Mouse (Mus musculus) erythroblast, embryonic 14.5 days (primary cell): ENCODE measurements around the gene Muc1. TPM values are rescaled to one million over a fixed set of nuclear protein-coding genes. Genes with fewer than 3 reads are reported as not detected.
A peak's percentile ranks its signal among the peaks of the same experiment; 100 is the strongest.
"Not testable (repeated sequence)": the region's sequence is repeated elsewhere in the genome, so short reads cannot be mapped to it uniquely, and the experiment has no call there.

ENCODE experiments used
- H3K27me3 ChIP-seq: 2 replicates; pipeline ENCODE4 v1.6.1; 2012; ENCODE audit warnings: inconsistent platforms; ENCODE audit not compliant: control insufficient read depth
- H3K36me3 ChIP-seq: 2 replicates; pipeline ENCODE4 v1.6.1; 2012; ENCODE audit warnings: mild to moderate bottlenecking, inconsistent platforms; ENCODE audit not compliant: control insufficient read depth
- H3K4me1 ChIP-seq: 2 replicates; pipeline ENCODE4 v1.6.1; 2012; ENCODE audit warnings: inconsistent platforms; ENCODE audit not compliant: control insufficient read depth
- H3K4me3 ChIP-seq: replicated peaks from 2 replicates; pipeline ENCODE3; 2012; ENCODE audit warnings: moderate library complexity, mild to moderate bottlenecking, inconsistent platforms
- H3K9me3 ChIP-seq: 2 replicates; pipeline ENCODE4 v1.6.1; 2012; ENCODE audit warnings: low read length, inconsistent platforms, mixed read lengths; ENCODE audit not compliant: control insufficient read depth
- GATA1 ChIP-seq: IDR thresholded peaks from 2 replicates; pipeline ENCODE4 v1.6.1; 2012; ENCODE audit warnings: low read length, inconsistent platforms, mixed read lengths
- TAL1 ChIP-seq: IDR thresholded peaks from 3 replicates; pipeline ENCODE4 v1.6.1; 2012; ENCODE audit warnings: low read length, inconsistent platforms, mixed read lengths
- polyA plus RNA-seq: library from polyadenylated mRNA; stranded (reverse); fragments of >175 nt; gene quantifications from 2 replicates; pipeline ENCODE4 v1.2.3, GENCODE M21; 2012

Muc1 gene
- polyA plus RNA-seq, 1 experiment: not detected

DNA sequence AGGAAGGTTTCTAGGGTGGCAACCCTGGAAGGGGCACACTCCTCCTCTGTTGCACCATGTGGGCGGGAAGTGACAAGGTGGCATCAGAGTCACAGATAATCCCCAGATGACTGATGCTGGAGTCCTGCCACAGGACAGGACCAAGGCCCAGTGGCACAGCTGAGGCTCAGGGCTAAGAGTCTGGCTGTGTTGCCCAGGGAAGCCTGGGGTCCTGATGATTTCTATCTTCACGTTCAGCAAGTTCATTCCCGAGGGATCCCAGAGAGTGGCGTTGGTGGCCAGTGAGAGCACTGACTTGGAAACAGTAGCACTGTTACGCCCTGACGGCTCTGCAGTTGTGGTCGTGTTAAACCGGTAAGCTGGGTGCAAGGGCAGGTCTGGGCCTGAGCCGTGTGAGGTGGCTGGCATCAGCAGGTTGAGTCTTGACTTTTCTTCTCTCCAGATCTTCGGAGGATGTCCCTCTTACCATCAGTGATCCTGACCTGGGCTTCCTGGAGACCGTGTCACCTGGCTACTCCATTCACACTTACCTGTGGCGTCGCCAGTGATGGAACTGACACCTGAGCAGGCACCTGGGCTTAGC, 20.7 kb upstream of the Muc1 start:
- H3K27me3 ChIP-seq: no peaks in the 10 kb centered on the region
- no peaks in the 10 kb centered on the region for H3K9me3 ChIP-seq
- no peak overlapping the region for H3K4me3 ChIP-seq
- peaks cover 74% of the 10 kb centered on the region for H3K36me3 ChIP-seq
- TF ChIP-seq GATA1 (no peak), TAL1 (no peak)
- peaks cover 22% of the 10 kb centered on the region for H3K4me1 ChIP-seq

DNA sequence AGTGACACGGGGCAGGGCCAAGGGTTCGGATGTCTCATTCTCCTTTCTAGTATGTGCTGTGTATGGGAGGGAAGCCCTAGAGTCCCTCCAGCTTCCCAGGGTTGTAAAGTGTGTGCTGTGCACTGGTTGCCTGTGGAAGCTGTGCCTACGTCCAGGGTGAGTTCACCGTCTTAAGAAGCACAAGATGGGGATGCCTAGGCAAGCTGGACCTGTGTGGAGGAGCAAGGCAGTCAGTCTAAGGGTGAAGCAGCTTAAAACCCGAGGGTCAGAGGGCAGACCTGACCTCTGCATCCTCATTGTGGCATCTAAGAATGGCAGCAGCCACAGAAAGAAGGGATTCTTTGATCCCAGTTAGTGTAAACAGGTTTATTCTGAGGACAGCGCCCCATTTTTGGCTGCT, 20.1 kb upstream of the Muc1 start:
- H3K9me3 ChIP-seq: no peaks in the 10 kb centered on the region
- no peak overlapping the region for H3K4me3 ChIP-seq
- H3K36me3 ChIP-seq: peaks cover 74% of the 10 kb centered on the region
- no peaks in the 10 kb centered on the region for H3K27me3 ChIP-seq
- TF ChIP-seq TAL1: no peak
- TF ChIP-seq GATA1: no peak
- H3K4me1 ChIP-seq: peaks cover 22% of the 10 kb centered on the region

DNA sequence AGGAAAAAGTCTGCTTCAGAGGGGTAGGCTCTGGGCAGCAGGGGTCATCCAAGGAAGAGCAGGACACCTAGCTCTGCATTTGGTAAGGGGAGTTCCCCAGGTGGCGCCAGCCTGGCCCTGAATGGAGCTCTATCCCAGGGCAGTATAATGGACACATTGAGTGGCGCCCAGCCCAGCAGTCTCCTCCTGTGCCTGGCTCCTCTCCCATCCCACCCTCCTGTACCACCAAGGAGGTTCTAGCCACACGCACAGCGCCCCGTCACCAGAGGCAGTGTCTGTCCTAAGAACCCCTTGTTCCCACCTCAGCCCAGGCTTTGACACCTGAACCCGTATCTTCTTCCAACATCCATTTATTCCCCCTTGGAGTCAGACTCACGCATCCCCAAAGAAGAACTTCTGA, 19.1 kb upstream of the Muc1 start:
- Histone ChIP-seq H3K4me3 (no peak overlapping the region), H3K9me3 (no peaks in the 10 kb centered on the region), H3K27me3 (peaks cover 6% of the 10 kb centered on the region), H3K4me1 (peaks cover 29% of the 10 kb centered on the region), H3K36me3 (peaks cover 70% of the 10 kb centered on the region)
- TF ChIP-seq TAL1 (no peak), GATA1 (no peak)

DNA sequence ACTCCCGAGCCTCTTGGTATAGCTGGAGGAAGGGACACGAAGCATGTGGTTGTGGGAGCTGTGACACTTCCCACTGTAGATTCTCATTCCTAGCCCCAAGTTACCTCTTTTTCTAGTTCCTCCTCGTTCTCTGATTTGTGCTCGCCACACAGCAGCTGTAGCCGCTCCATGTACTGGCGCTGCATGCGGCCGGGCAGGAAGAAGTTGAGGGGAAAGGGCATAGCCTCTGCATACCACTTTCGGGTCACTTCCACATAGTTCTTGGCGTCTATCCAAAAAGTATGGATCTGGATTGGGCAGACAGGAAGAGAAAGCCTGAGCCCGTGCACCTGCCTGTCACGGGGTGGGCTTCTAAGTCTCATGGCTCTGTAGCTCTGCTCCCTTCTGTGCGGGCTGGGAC, 18.7 kb upstream of the Muc1 start:
- Histone ChIP-seq H3K4me1 (peaks cover 33% of the 10 kb centered on the region), H3K36me3 (peaks cover 66% of the 10 kb centered on the region), H3K4me3 (no peak overlapping the region), H3K9me3 (no peaks in the 10 kb centered on the region), H3K27me3 (peaks cover 10% of the 10 kb centered on the region)
- TF ChIP-seq TAL1 (no peak), GATA1 (no peak)

- TF ChIP-seq GATA1 (no peak), TAL1 (no peak)
- Histone ChIP-seq H3K4me3 (no peak overlapping the region), H3K4me1 (peaks cover 39% of the 10 kb centered on the region), H3K27me3 (peaks cover 16% of the 10 kb centered on the region), H3K9me3 (no peaks in the 10 kb centered on the region), H3K36me3 (peaks cover 60% of the 10 kb centered on the region)
Measured at GRCm38 (mm10) chr3:89210731-89211130, 18.1 kb upstream of the Muc1 start.

- H3K4me1 ChIP-seq: peaks cover 43% of the 10 kb centered on the region
- H3K36me3 ChIP-seq: peaks cover 29% of the 10 kb centered on the region
- H3K4me3 ChIP-seq: peak overlapping the region; percentile 70
- no peaks in the 10 kb centered on the region for H3K9me3 ChIP-seq
- peaks cover 26% of the 10 kb centered on the region for H3K27me3 ChIP-seq
- no peak for TF ChIP-seq GATA1
- no peak for TF ChIP-seq TAL1
Measured at GRCm38 (mm10) chr3:89213803-89214530, 14.9 kb upstream of the Muc1 start.

DNA sequence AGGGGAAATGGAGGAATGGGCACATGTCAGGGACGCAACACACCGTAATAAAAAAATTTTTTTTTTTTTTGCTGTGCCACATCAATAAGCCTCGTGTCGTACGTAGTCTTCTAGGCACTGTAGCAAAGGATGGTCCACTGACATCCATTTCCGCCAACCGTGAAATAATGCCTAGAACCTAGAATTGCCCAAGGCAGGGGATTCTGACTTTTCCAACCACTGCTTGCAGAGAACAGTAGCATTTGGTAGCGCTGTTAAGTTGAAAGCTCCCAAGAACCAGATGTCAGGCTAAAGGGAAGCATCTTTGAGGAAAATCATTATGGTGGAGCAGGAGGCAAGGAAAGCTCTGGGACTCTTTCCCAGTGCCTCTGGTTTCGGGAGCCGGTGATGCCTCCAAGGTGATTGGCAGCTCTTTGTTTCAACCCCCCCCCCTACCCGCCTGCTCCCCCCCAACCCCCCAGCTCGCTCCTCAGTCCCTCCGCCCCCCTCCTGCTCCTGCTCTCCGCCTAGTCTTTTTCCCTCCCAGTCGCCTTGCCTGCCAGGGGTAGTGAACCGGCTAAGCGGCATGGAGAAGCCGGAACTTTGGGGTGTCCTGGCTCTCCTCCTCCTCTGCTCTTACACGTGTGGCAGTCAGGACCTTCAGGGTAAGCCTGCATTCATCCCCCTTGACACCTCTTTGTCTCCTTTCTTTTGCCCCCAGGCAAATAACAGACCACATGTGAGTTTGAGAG, 14.0 kb upstream of the Muc1 start, which contains the start of gene Thbs3:
Gene Thbs3, plus strand, starts transcription at position 500 of the 731 bp plus-strand sequence.
- peaks cover 33% of the 10 kb centered on the region for H3K27me3 ChIP-seq
- H3K36me3 ChIP-seq: peaks cover 20% of the 10 kb centered on the region
- no peaks in the 10 kb centered on the region for H3K9me3 ChIP-seq
- TF ChIP-seq TAL1 (no peak), GATA1 (no peak)
- H3K4me3 ChIP-seq: peak within 1 kb of the TSS; percentile 70
- H3K4me1 ChIP-seq: peaks cover 43% of the 10 kb centered on the region

DNA sequence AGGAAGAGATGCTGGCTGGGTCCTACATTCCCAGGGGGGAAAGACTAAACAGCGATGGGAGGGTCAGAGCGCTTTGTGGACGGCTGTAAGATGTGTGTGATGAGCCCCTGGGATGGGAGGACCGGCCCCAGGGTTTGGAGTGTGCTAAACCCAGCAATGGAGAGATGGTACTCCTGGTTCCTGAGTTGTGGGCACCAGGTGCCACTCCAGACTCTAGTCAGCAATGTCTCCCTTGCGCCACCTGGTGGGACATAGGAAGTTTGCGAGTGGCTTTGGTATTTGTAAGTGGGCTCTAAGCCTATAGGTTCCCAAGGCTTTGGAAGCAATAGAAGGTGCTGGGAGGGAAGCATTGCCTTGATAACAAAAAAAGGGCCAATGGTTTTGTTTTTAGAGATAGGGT, 13.0 kb upstream of the Muc1 start:
- H3K36me3 ChIP-seq: peaks cover 10% of the 10 kb centered on the region
- no peak for TF ChIP-seq GATA1
- no peak for TF ChIP-seq TAL1
- H3K27me3 ChIP-seq: peaks cover 34% of the 10 kb centered on the region
- peaks cover 43% of the 10 kb centered on the region for H3K4me1 ChIP-seq
- no peaks in the 10 kb centered on the region for H3K9me3 ChIP-seq
- H3K4me3 ChIP-seq: no peak overlapping the region

GRCm38 (mm10) chr3:89216407-89216806, 12.4 kb upstream of the Muc1 start:
- not testable (repeated sequence) for H3K9me3 ChIP-seq, H3K4me3 ChIP-seq, H3K36me3 ChIP-seq
- Histone ChIP-seq H3K4me1 (peaks cover 43% of the 10 kb centered on the region), H3K27me3 (peaks cover 34% of the 10 kb centered on the region)
